ENCODE assay signal across 9 mouse cellular contexts in genomic region chr9:43206022-43206390, GRCm38 (mm10). TPM values are rescaled to one million over a fixed set of nuclear protein-coding genes. Genes with fewer than 3 reads are reported as not detected.
DNase-seq lines count a peak whose midpoint lies in the region; ATAC-seq and TF ChIP-seq lines count a peak whose summit lies in the region.
"Had no signal": no experiment of that assay in that cellular context is flagged by ENCODE, and none has a peak within 500 bp of the region (broad histone marks: within the 10 kb centered on the region; RNA-seq: fewer than 3 reads in every experiment).

No protein-coding gene starts in this region.

- no peak for TF ChIP-seq CTCF in stomach, postnatal 0 days (IDR thresholded peaks at IDR 0.05; ENCODE audit: low read depth)

- H3K4me1 ChIP-seq in lung, embryonic 16.5 days (replicated peaks; ENCODE audit: control insufficient read depth, insufficient read depth, low read length): peaks cover 14% of the 10 kb centered on the region
- H3K4me1 ChIP-seq in forebrain, embryonic 16.5 days (replicated peaks; ENCODE audit: control insufficient read depth, insufficient read depth, low read length): peaks cover 22% of the 10 kb centered on the region
- H3K4me1 ChIP-seq in liver, embryonic 13.5 days (replicated peaks): peaks cover 12% of the 10 kb centered on the region
- H3K4me1 ChIP-seq in stomach, postnatal 0 days (replicated peaks; ENCODE audit: control insufficient read depth, insufficient read depth): peaks cover 7% of the 10 kb centered on the region; the same call in 1 of the 2 replicates

- no peak for DNase-seq in lung, adult 18-20 months
- DNase-seq in liver, embryonic 13.5 days: no peak
- DNase-seq in stomach, postnatal 0 days (ENCODE audit: low spot score): no peak
- no peak for DNase-seq in layer of hippocampus, adult 11-12 months (ENCODE audit: low spot score)
- DNase-seq in left cerebral cortex, adult 11 months (ENCODE audit: low spot score): no peak
- no peak for DNase-seq in cerebellum, adult 18-20 months
- DNase-seq: gastrocnemius, adult 2 months had no signal

- no peak overlapping the region for H3K27ac ChIP-seq in lung, embryonic 16.5 days (ENCODE audit: low read length)
- no peak overlapping the region for H3K27ac ChIP-seq in forebrain, embryonic 16.5 days (ENCODE audit: low read length)
- H3K27ac ChIP-seq in liver, embryonic 13.5 days: no peak overlapping the region
- H3K27ac ChIP-seq in stomach, postnatal 0 days (replicated peaks): no peak overlapping the region
- H3K27ac ChIP-seq: gastrocnemius, adult 2 months had no signal

- H3K9ac ChIP-seq in lung, embryonic 16.5 days (ENCODE audit: low read length): peak overlapping the region; percentile 36; the same call in 1 of the 2 replicates
- H3K9ac ChIP-seq in forebrain, embryonic 16.5 days (replicated peaks; ENCODE audit: low read depth, low read length): peak overlapping the region; percentile 29; the same call in 1 of the 2 replicates
- H3K9ac ChIP-seq in liver, embryonic 13.5 days: no peak overlapping the region
- H3K9ac ChIP-seq in stomach, postnatal 0 days (ENCODE audit: low read length): no peak overlapping the region

- peak overlapping the region; percentile 57 for H3K4me2 ChIP-seq in lung, embryonic 16.5 days (ENCODE audit: low read depth, low read length)
- H3K4me2 ChIP-seq in forebrain, embryonic 16.5 days (ENCODE audit: low read length): peak overlapping the region; percentile 50
- peak overlapping the region; percentile 33; the same call in 1 of the 2 replicates for H3K4me2 ChIP-seq in liver, embryonic 13.5 days
- H3K4me2 ChIP-seq in stomach, postnatal 0 days (replicated peaks; ENCODE audit: low read depth): peak overlapping the region; percentile 70

- no peaks in the 10 kb centered on the region for H3K9me3 ChIP-seq in lung, embryonic 16.5 days (ENCODE audit: control insufficient read depth, low read length)
- H3K9me3 ChIP-seq in forebrain, embryonic 16.5 days (ENCODE audit: control insufficient read depth, low read length): no peaks in the 10 kb centered on the region
- no peaks in the 10 kb centered on the region for H3K9me3 ChIP-seq in liver, embryonic 13.5 days (replicated peaks)
- H3K9me3 ChIP-seq in stomach, postnatal 0 days (ENCODE audit: control insufficient read depth, low read length): no peaks in the 10 kb centered on the region

- no peaks in the 10 kb centered on the region for H3K36me3 ChIP-seq in lung, embryonic 16.5 days (ENCODE audit: control insufficient read depth, insufficient read depth, low read length)
- no peaks in the 10 kb centered on the region for H3K36me3 ChIP-seq in forebrain, embryonic 16.5 days (ENCODE audit: control insufficient read depth, insufficient read depth)
- H3K36me3 ChIP-seq in liver, embryonic 13.5 days: no peaks in the 10 kb centered on the region
- H3K36me3 ChIP-seq in stomach, postnatal 0 days (ENCODE audit: control insufficient read depth, insufficient read depth, low read length): no peaks in the 10 kb centered on the region

- TF ChIP-seq EP300 in stomach, postnatal 0 days (optimal IDR thresholded peaks at IDR 0.05): no peak

- H3K4me3 ChIP-seq in lung, embryonic 16.5 days (ENCODE audit: low read length): peak overlapping the region; percentile 40; the same call in 1 of the 2 replicates
- peak overlapping the region; percentile 28 for H3K4me3 ChIP-seq in forebrain, embryonic 16.5 days (replicated peaks; ENCODE audit: low read length)
- 0 out of 2 replicates have a peak overlapping the region, but pooled peaks have one; percentile 9 for H3K4me3 ChIP-seq in liver, embryonic 13.5 days (replicated peaks)
- H3K4me3 ChIP-seq in stomach, postnatal 0 days (ENCODE audit: low read depth, low read length): peak overlapping the region; percentile 38

- peaks cover 31% of the 10 kb centered on the region for H3K27me3 ChIP-seq in lung, embryonic 16.5 days (ENCODE audit: control insufficient read depth, insufficient read depth, low read depth, low read length)
- peaks cover 22% of the 10 kb centered on the region for H3K27me3 ChIP-seq in forebrain, embryonic 16.5 days (replicated peaks; ENCODE audit: control insufficient read depth, insufficient read depth, low read length)
- H3K27me3 ChIP-seq in liver, embryonic 13.5 days: peaks cover 95% of the 10 kb centered on the region
- H3K27me3 ChIP-seq in stomach, postnatal 0 days (ENCODE audit: control insufficient read depth, insufficient read depth, low read length): 0 out of 2 replicates have a peak, but pooled peaks cover 5% of the 10 kb centered on the region

- 2% methylated on average over 15 of the region's 15 CpGs for WGBS in lung, embryonic 16.5 days
- 2% methylated on average over 15 of the region's 15 CpGs for WGBS in forebrain, embryonic 16.5 days
- WGBS in liver, embryonic 13.5 days (ENCODE audit: insufficient replicate concordance): 2% methylated on average over 15 of the region's 15 CpGs
- 5% methylated on average over 15 of the region's 15 CpGs for WGBS in stomach, postnatal 0 days

- ATAC-seq in lung, embryonic 16.5 days (ENCODE audit: low read depth): no peak
- no peak for ATAC-seq in forebrain, embryonic 16.5 days
- no peak for ATAC-seq in liver, embryonic 13.5 days (ENCODE audit: low read depth)
- no peak; the same call in 1 of the 2 replicates for ATAC-seq in stomach, postnatal 0 days (ENCODE audit: low FRiP score, low TSS enrichment)

RNA-seq across cellular contexts. Expression of gene Pou2f3, which starts 4.2 kb away (rescaled TPM):
- polyA plus RNA-seq in lung, embryonic 16.5 days (2015; fragmentation: Nextera tagmentation; extraction: Ambion mirVana): 0.13 and 0.19 TPM in 2 replicates
- polyA plus RNA-seq in forebrain, embryonic 16.5 days (2015; fragmentation: Nextera tagmentation; extraction: Ambion mirVana): not detected in 2 replicates
- polyA plus RNA-seq in liver, embryonic 13.5 days (2015; fragmentation: Nextera tagmentation; extraction: Ambion mirVana): not detected in 2 replicates
- 1.7 and 2.5 TPM in 2 replicates for polyA plus RNA-seq in stomach, postnatal 0 days (2015; fragmentation: Nextera tagmentation; extraction: Ambion mirVana)

RNA-seq across cellular contexts. Expression of gene Oaf, which starts 33.7 kb away (rescaled TPM):
- 35.3 and 38.0 TPM in 2 replicates for polyA plus RNA-seq in lung, embryonic 16.5 days (2015; fragmentation: Nextera tagmentation; extraction: Ambion mirVana)
- polyA plus RNA-seq in forebrain, embryonic 16.5 days (2015; fragmentation: Nextera tagmentation; extraction: Ambion mirVana): 5.7 and 10.5 TPM in 2 replicates
- 27.4 and 29.3 TPM in 2 replicates for polyA plus RNA-seq in liver, embryonic 13.5 days (2015; fragmentation: Nextera tagmentation; extraction: Ambion mirVana)
- polyA plus RNA-seq in stomach, postnatal 0 days (2015; fragmentation: Nextera tagmentation; extraction: Ambion mirVana): 30.9 and 31.9 TPM in 2 replicates

Comparison
In these comparisons a context has a peak if more than half of its experiments do, and no peak if none do; other contexts are left out.
1. H3K9ac ChIP-seq: peak in lung, embryonic 16.5 days (single experiment) and forebrain, embryonic 16.5 days (single experiment); none in liver, embryonic 13.5 days (single experiment) and stomach, postnatal 0 days (single experiment).
2. Peak in every context shown above with its lines, with median percentiles within 50 percentile points of each other: H3K4me2 ChIP-seq and H3K4me3 ChIP-seq.